ENCODE assay signal across 19 mouse cellular contexts in genomic region chr2:132472126-132472525, GRCm38 (mm10).
"Had no signal": no experiment of that assay in that cellular context is flagged by ENCODE, and none has a peak within 500 bp of the region (broad histone marks: within the 10 kb centered on the region; RNA-seq: fewer than 3 reads in every experiment).

No protein-coding gene starts in this region.

- H3K9ac ChIP-seq: liver, embryonic 13.5 days; neural tube, embryonic 12.5 days; neural tube, embryonic 15.5 days had no signal

- H3K9me3 ChIP-seq: liver, embryonic 13.5 days; neural tube, embryonic 12.5 days; neural tube, embryonic 15.5 days had no signal

- H3K4me2 ChIP-seq: liver, embryonic 13.5 days; midbrain, embryonic 11.5 days; neural tube, embryonic 12.5 days; neural tube, embryonic 15.5 days had no signal

- H3K27ac ChIP-seq: left cerebral cortex, adult 2 months; liver, embryonic 13.5 days; neural tube, embryonic 12.5 days; neural tube, embryonic 15.5 days; stomach, postnatal 0 days had no signal

- DNase-seq: kidney, adult 9 months; kidney, postnatal 10 days; kidney, postnatal 36 days; layer of hippocampus, postnatal 36 days; liver, embryonic 13.5 days; lung, adult 2 months; lung, postnatal 14 days; lung, postnatal 4 days; right cerebral cortex, adult 18-20 months; right cerebral cortex, postnatal 14 days; right cerebral cortex, postnatal 4 days; thymus, adult 2 months; thymus, postnatal 14 days; thymus, postnatal 4 days had no signal

- H3K36me3 ChIP-seq: liver, embryonic 13.5 days; neural tube, embryonic 12.5 days; neural tube, embryonic 15.5 days had no signal

- H3K27me3 ChIP-seq: neural tube, embryonic 15.5 days had no signal

- H3K4me1 ChIP-seq: liver, embryonic 13.5 days; neural tube, embryonic 12.5 days had no signal

- H3K4me3 ChIP-seq: left cerebral cortex, adult 2 months; liver, embryonic 13.5 days; neural tube, embryonic 12.5 days; neural tube, embryonic 15.5 days had no signal
